Mouse (Mus musculus): ENCODE measurements around the gene P2rx7.

DNA sequence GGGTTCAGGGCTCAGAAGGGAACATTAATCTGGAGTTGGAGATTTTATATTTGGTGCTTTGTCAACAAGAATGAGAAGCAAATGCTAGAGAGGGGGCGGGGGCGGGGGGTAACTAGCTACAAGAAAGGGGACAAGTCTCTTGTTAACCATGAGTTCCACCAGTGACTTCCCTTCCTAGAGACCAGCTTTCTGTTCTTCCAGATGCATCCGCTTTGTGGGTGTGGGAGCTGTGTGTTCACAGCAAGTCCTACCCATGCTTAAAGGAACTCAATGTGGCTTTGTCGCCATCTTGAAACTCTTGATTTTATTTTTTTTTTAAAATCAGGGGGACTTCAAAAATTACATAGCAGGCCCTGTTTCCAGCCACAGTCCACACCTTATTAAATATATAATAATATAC is 4.2 kb upstream of the P2rx7 start:
- no peak for TF ChIP-seq TAL1 (conservative IDR thresholded peaks at IDR 0.05; ENCODE audit: low read depth, low read length)
- TF ChIP-seq CTCF (IDR thresholded peaks at IDR 0.05; ENCODE audit: low read depth, low read length) = no peak
- no peak for TF ChIP-seq POLR2AphosphoS5 (IDR thresholded peaks at IDR 0.05; ENCODE audit: insufficient replicate concordance, low read depth, low read length)
- TF ChIP-seq GATA1 (IDR thresholded peaks at IDR 0.05; ENCODE audit: borderline replicate concordance, low read length) = no peak
- no peak for TF ChIP-seq GATA2 (IDR thresholded peaks at IDR 0.05; ENCODE audit: borderline replicate concordance, low read depth, low read length)
